Mouse (Mus musculus) cerebellum, adult (tissue): ENCODE data around the gene Lamtor2.

Source experiments
- ATAC-seq: cut with Nextera tagmentation; 2 replicates; pipeline ENCODE4 v1.9.2; 2017; ENCODE audit warnings: mild to moderate bottlenecking, moderate library complexity, mixed read lengths; ENCODE audit not compliant: insufficient number of reproducible peaks, low FRiP score, low TSS enrichment

Gene Lamtor2

GRCm38 (mm10) chr3:88569093-88569492 lies 16.2 kb upstream of the Lamtor2 start:
- no peak for ATAC-seq

GRCm38 (mm10) chr3:88568615-88569014 lies 15.7 kb upstream of the Lamtor2 start:
- ATAC-seq: no peak

- no peak for ATAC-seq
These were observed 15.0 kb upstream of the Lamtor2 start for GRCm38 (mm10) chr3:88567892-88568291.

GRCm38 (mm10) chr3:88566536-88567061 lies 13.7 kb upstream of the Lamtor2 start:
- ATAC-seq: no peak

GRCm38 (mm10) chr3:88566116-88566515 lies 13.2 kb upstream of the Lamtor2 start:
- no peak for ATAC-seq

- no peak for ATAC-seq
These were observed 11.1 kb upstream of the Lamtor2 start for GRCm38 (mm10) chr3:88563966-88564365.

- no peak for ATAC-seq
These were observed 10.6 kb upstream of the Lamtor2 start for GRCm38 (mm10) chr3:88563442-88563841.

- no peak for ATAC-seq
These were observed 9.1 kb upstream of the Lamtor2 start for GRCm38 (mm10) chr3:88561989-88562388.

- ATAC-seq: no peak
These were observed 6.7 kb upstream of the Lamtor2 start for GRCm38 (mm10) chr3:88559596-88559995.

GRCm38 (mm10) chr3:88556616-88557015 lies 3.7 kb upstream of the Lamtor2 start:
- ATAC-seq: no peak

GRCm38 (mm10) chr3:88555731-88556130 lies 2.9 kb upstream of the Lamtor2 start:
- no peak for ATAC-seq

GRCm38 (mm10) chr3:88555069-88555605 lies 2.3 kb upstream of the Lamtor2 start:
- no peak for ATAC-seq

GRCm38 (mm10) chr3:88553880-88554586 lies 1.2 kb upstream of the Lamtor2 start:
- ATAC-seq: peak; percentile 12; the same call in 1 of the 2 replicates

- ATAC-seq: peak; percentile 27; the same call in 1 of the 2 replicates
These were observed 628 bp upstream of the Lamtor2 start, which contains the start of gene Ubqln4 for GRCm38 (mm10) chr3:88553525-88553879. Gene Ubqln4 (plus strand): TSS chr3:88553758.

GRCm38 (mm10) chr3:88552082-88552645 lies 710 bp downstream of the Lamtor2 start:
- no peak for ATAC-seq

GRCm38 (mm10) chr3:88551586-88551985 lies 1.3 kb downstream of the Lamtor2 start:
- ATAC-seq: no peak

- ATAC-seq: no peak
These were observed 4.5 kb downstream of the Lamtor2 start, which contains the start of gene Rab25 for GRCm38 (mm10) chr3:88548180-88548917. Gene Rab25 (minus strand): TSS chr3:88548300.

- ATAC-seq: no peak
These were observed 6.0 kb downstream of the Lamtor2 start for GRCm38 (mm10) chr3:88546674-88547418.

GRCm38 (mm10) chr3:88544955-88545591 lies 7.8 kb downstream of the Lamtor2 start:
- ATAC-seq: no peak

- no peak for ATAC-seq
These were observed 8.4 kb downstream of the Lamtor2 start for GRCm38 (mm10) chr3:88544514-88544913.
